Mouse (Mus musculus): ENCODE measurements at regions not wholly inside any gene's neighbourhood (a gene's known extent, or its start where the extent isn't known, plus 50 kb on each side); places are given as distances from the start of the nearest gene placed in this dataset.

- TF ChIP-seq POLR2AphosphoS5 (IDR thresholded peaks at IDR 0.05; ENCODE audit: insufficient replicate concordance, low read depth, low read length) (no peak), TAL1 (conservative IDR thresholded peaks at IDR 0.05; ENCODE audit: low read depth, low read length) (0 out of 2 replicates have a peak, but pooled peaks have one; percentile 15), CTCF (IDR thresholded peaks at IDR 0.05; ENCODE audit: low read depth, low read length) (no peak), GATA2 (IDR thresholded peaks at IDR 0.05; ENCODE audit: borderline replicate concordance, low read depth, low read length) (no peak)
- DNase-seq (ENCODE audit: low spot score) (no peak), ATAC-seq (ENCODE audit: extremely low read depth, insufficient number of reproducible peaks, low FRiP score, poor library complexity, severe bottlenecking) (peak; percentile 95)
- Histone ChIP-seq H3K4me3 (ENCODE audit: low read depth, low read length) (no peak overlapping the region), H3K27me3 (ENCODE audit: insufficient read depth, low read length) (no peaks in the 10 kb centered on the region), H3K36me3 (replicated peaks) (no peaks in the 10 kb centered on the region), H3K4me1 (ENCODE audit: insufficient read depth, low read depth, low read length) (no peaks in the 10 kb centered on the region), H3K9me3 (replicated peaks) (no peaks in the 10 kb centered on the region)
Observed at GRCm38 (mm10) chr12:47755227-47755626, 936.5 kb upstream of the Nova1 start.

DNA sequence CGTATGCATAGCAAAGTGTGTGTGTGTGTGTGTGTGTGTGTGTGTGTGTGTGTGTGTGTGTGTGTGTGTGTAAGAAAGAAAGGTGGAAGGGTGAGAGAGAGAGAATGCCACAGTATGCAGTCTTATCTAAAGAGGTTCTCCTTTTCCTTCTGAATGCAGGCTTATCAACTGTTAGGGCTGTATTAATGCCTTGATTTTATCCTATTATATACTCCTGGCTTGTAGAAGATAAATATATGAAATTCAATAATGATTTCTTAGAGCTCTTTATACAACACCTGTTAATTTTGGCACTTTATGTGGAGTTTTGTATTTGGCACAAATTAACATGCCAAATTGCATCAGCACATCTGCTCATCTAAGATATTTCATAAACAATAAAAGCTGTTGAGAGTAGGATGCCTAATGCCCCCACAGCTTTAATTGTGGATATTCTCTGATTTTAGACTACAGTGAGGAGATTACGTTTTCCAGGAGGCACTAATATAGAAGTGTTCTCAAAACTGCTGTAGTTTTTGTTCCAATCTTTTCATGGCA is 923.1 kb upstream of the Nova1 start:
- 0 out of 2 replicates have a peak, but pooled peaks have one; percentile 28 for ATAC-seq (ENCODE audit: extremely low read depth, insufficient number of reproducible peaks, low FRiP score, poor library complexity, severe bottlenecking)
- Histone ChIP-seq H3K27me3 (ENCODE audit: insufficient read depth, low read length) (no peaks in the 10 kb centered on the region), H3K9me3 (replicated peaks) (no peaks in the 10 kb centered on the region), H3K4me1 (ENCODE audit: insufficient read depth, low read depth, low read length) (no peaks in the 10 kb centered on the region), H3K36me3 (replicated peaks) (no peaks in the 10 kb centered on the region), H3K4me3 (ENCODE audit: low read depth, low read length) (no peak overlapping the region)
- TF ChIP-seq CTCF (IDR thresholded peaks at IDR 0.05; ENCODE audit: low read depth, low read length) (no peak), GATA1 (IDR thresholded peaks at IDR 0.05; ENCODE audit: borderline replicate concordance, low read length) (no peak), TAL1 (conservative IDR thresholded peaks at IDR 0.05; ENCODE audit: low read depth, low read length) (no peak), POLR2AphosphoS5 (IDR thresholded peaks at IDR 0.05; ENCODE audit: insufficient replicate concordance, low read depth, low read length) (no peak), GATA2 (IDR thresholded peaks at IDR 0.05; ENCODE audit: borderline replicate concordance, low read depth, low read length) (no peak)
- no peak for DNase-seq (ENCODE audit: low spot score)

DNA sequence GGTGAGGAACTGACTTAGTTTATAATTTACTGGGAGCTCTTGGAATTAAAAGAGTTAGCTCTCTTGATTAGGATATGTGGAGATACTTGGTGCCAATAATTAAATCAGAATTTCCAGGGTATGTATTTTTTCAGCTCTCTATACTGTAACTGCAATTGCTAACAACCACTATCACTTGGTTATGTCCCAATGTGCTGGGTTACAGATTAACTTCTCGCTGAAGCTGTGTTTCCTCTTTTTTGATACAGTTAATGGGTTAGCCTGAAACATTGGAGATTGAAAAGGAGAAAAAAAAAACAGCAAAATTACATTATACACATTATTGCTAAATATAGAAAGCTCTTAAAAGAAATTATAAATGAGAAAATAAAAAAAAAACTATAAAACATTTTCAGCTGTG is 881.5 kb upstream of the Nova1 start:
- Histone ChIP-seq H3K4me1 (ENCODE audit: insufficient read depth, low read depth, low read length) (no peaks in the 10 kb centered on the region), H3K9me3 (replicated peaks) (no peaks in the 10 kb centered on the region), H3K4me3 (ENCODE audit: low read depth, low read length) (no peak overlapping the region), H3K36me3 (replicated peaks) (no peaks in the 10 kb centered on the region), H3K27me3 (ENCODE audit: insufficient read depth, low read length) (no peaks in the 10 kb centered on the region)
- no peak for TF ChIP-seq POLR2AphosphoS5 (IDR thresholded peaks at IDR 0.05; ENCODE audit: insufficient replicate concordance, low read depth, low read length)
- TF ChIP-seq GATA1 (IDR thresholded peaks at IDR 0.05; ENCODE audit: borderline replicate concordance, low read length): no peak
- TF ChIP-seq TAL1 (conservative IDR thresholded peaks at IDR 0.05; ENCODE audit: low read depth, low read length): no peak
- TF ChIP-seq CTCF (IDR thresholded peaks at IDR 0.05; ENCODE audit: low read depth, low read length): no peak
- no peak for TF ChIP-seq GATA2 (IDR thresholded peaks at IDR 0.05; ENCODE audit: borderline replicate concordance, low read depth, low read length)
- ATAC-seq (ENCODE audit: extremely low read depth, insufficient number of reproducible peaks, low FRiP score, poor library complexity, severe bottlenecking): no peak
- no peak for DNase-seq (ENCODE audit: low spot score)

DNA sequence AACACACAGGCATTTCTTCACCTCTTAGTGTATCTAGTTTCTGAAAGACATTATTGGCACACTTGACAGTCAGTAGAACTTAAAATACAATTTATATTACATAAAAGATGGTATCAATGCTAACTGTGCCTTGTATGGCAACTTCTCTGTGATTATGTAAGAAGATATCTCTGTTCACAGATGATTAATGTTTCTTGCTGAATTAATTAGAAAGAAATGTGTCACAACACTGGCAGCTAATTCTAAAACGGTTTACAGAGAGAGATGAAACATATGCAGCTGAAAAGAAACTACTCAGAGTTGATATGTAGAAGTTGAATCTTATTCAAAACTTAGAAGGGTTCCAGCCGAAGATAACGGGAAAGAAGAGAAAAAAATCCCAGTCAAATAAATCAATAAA is 851.7 kb upstream of the Nova1 start:
- no peak for ATAC-seq (ENCODE audit: extremely low read depth, insufficient number of reproducible peaks, low FRiP score, poor library complexity, severe bottlenecking)
- TF ChIP-seq CTCF (IDR thresholded peaks at IDR 0.05; ENCODE audit: low read depth, low read length) (no peak), POLR2AphosphoS5 (IDR thresholded peaks at IDR 0.05; ENCODE audit: insufficient replicate concordance, low read depth, low read length) (no peak), TAL1 (conservative IDR thresholded peaks at IDR 0.05; ENCODE audit: low read depth, low read length) (no peak), GATA2 (IDR thresholded peaks at IDR 0.05; ENCODE audit: borderline replicate concordance, low read depth, low read length) (no peak), GATA1 (IDR thresholded peaks at IDR 0.05; ENCODE audit: borderline replicate concordance, low read length) (no peak)
- no peaks in the 10 kb centered on the region for H3K36me3 ChIP-seq (replicated peaks)
- no peaks in the 10 kb centered on the region for H3K4me1 ChIP-seq (ENCODE audit: insufficient read depth, low read depth, low read length)
- no peak overlapping the region for H3K4me3 ChIP-seq (ENCODE audit: low read depth, low read length)
- no peaks in the 10 kb centered on the region for H3K9me3 ChIP-seq (replicated peaks)
- DNase-seq (ENCODE audit: low spot score): no peak
- no peaks in the 10 kb centered on the region for H3K27me3 ChIP-seq (ENCODE audit: insufficient read depth, low read length)
